Comparison of ENCODE assay signal across 16 mouse cellular contexts in the genomic region with DNA sequence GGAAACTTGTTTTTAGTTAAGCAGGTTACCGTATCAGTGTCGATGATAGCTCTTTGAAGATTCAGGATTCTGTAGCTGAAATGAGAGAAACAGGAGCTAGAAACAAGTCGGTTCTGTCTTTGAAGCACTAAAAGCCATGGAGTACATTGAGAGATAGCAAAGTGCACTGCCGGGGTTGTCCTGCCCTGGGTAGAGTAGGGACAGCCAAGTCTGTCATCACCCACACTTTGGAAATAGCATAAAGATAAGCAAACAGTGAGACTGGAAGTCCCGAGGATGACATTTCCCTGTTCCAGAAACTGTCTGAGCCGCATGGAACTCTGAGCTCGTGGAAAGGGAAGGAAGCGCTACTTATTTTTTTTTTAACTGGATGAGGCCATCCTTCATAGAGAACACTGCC.
DNase-seq lines count a peak whose midpoint lies in the region; ATAC-seq and TF ChIP-seq lines count a peak whose summit lies in the region.
"Had no signal": no experiment of that assay in that cellular context is flagged by ENCODE, and none has a peak within 500 bp of the region (broad histone marks: within the 10 kb centered on the region; RNA-seq: fewer than 3 reads in every experiment).

No protein-coding gene starts in this region.

- H3K4me2 ChIP-seq in kidney, postnatal 0 days (ENCODE audit: low read length): no peak overlapping the region
- H3K4me2 ChIP-seq in heart, embryonic 13.5 days: peak overlapping the region; percentile 60
- no peak overlapping the region for H3K4me2 ChIP-seq in midbrain, embryonic 15.5 days
- H3K4me2 ChIP-seq: embryonic facial prominence, embryonic 12.5 days; liver, embryonic 11.5 days had no signal

- ATAC-seq in kidney, postnatal 0 days (replicated peaks; ENCODE audit: low FRiP score, low read depth): no peak
- ATAC-seq in Patski: peak; percentile 15
- ATAC-seq in heart, embryonic 13.5 days (ENCODE audit: extremely low read depth, insufficient number of reproducible peaks, low FRiP score, low TSS enrichment): peak; percentile 72; the same call in 1 of the 2 replicates
- ATAC-seq in midbrain, embryonic 15.5 days (replicated peaks): no peak
- ATAC-seq: forebrain, postnatal 0 days; inflammation-experienced regulatory T-cells, adult 6 months had no signal

- peaks cover 22% of the 10 kb centered on the region for H3K36me3 ChIP-seq in kidney, postnatal 0 days (ENCODE audit: insufficient read depth, low read length)
- H3K36me3 ChIP-seq in heart, embryonic 13.5 days: peaks cover 37% of the 10 kb centered on the region
- H3K36me3 ChIP-seq in midbrain, embryonic 15.5 days (replicated peaks): no peaks in the 10 kb centered on the region

- no peaks in the 10 kb centered on the region for H3K27me3 ChIP-seq in kidney, postnatal 0 days (ENCODE audit: insufficient read depth, low read length)
- no peaks in the 10 kb centered on the region for H3K27me3 ChIP-seq in Patski
- H3K27me3 ChIP-seq in heart, embryonic 13.5 days (replicated peaks): 0 out of 2 replicates have a peak, but pooled peaks cover 3% of the 10 kb centered on the region
- no peaks in the 10 kb centered on the region for H3K27me3 ChIP-seq in midbrain, embryonic 15.5 days (replicated peaks)
- H3K27me3 ChIP-seq: embryonic facial prominence, embryonic 12.5 days had no signal

- DNase-seq in kidney, postnatal 0 days (ENCODE audit: low spot score): no peak
- DNase-seq in kidney, postnatal 4 days: no peak
- DNase-seq in Patski (ENCODE audit: low read depth, low spot score) (no peak), adipocyte (ENCODE audit: low spot score) (peak; percentile 11)
- no peak for DNase-seq in ovary, postnatal 14 days (ENCODE audit: low spot score)
- no peak for DNase-seq in layer of hippocampus, adult 11-12 months (ENCODE audit: low spot score)
- DNase-seq: cerebellum, adult 9-10 months; forebrain, postnatal 0 days; gastrocnemius, postnatal 10 days; kidney, postnatal 10 days; midbrain, embryonic 14.5 days had no signal

- in situ Hi-C loops in Patski (cut with MboI; ENCODE audit: low pct_unique_long_range_greater_than_20kb): no loop called here

- WGBS in kidney, postnatal 0 days: 43% methylated on average over 8 of the region's 8 CpGs
- 23% methylated on average over 8 of the region's 8 CpGs for WGBS in heart, embryonic 13.5 days
- WGBS in midbrain, embryonic 15.5 days: 84% methylated on average over 8 of the region's 8 CpGs

- POLR2A ChIA-PET in Patski (lab: Charles Lee): interaction anchor here (0.9 to 1.4 kb wide), 4 partner anchors 9 to 137 kb away, joined by 3 to 4 read pairs (median 3); a partner anchor contains a TSS

- H3K27ac ChIP-seq in kidney, postnatal 0 days: peak overlapping the region; percentile 28; the same call in 1 of the 2 replicates
- peak overlapping the region; percentile 89 for H3K27ac ChIP-seq in heart, embryonic 13.5 days (replicated peaks)
- H3K27ac ChIP-seq in midbrain, embryonic 15.5 days: no peak overlapping the region
- H3K27ac ChIP-seq: embryonic facial prominence, embryonic 12.5 days had no signal

- CTCF ChIA-PET in Patski (lab: Charles Lee): interaction anchor here (0.8 to 1.5 kb wide), 8 partner anchors 8 to 149 kb away, joined by 3 to 5 read pairs (median 4); no protein-coding TSS in a partner anchor

- no peak overlapping the region for H3K9ac ChIP-seq in kidney, postnatal 0 days (ENCODE audit: low read depth, low read length)
- H3K9ac ChIP-seq in heart, embryonic 13.5 days: peak overlapping the region; percentile 63; the same call in 1 of the 2 replicates
- H3K9ac ChIP-seq in midbrain, embryonic 15.5 days: no peak overlapping the region
- H3K9ac ChIP-seq: embryonic facial prominence, embryonic 12.5 days; forebrain, postnatal 0 days had no signal

- TF ChIP-seq CTCF in kidney, postnatal 0 days (IDR thresholded peaks at IDR 0.05; ENCODE audit: low read depth): no peak
- TF ChIP-seq CTCF in Patski (IDR thresholded peaks at IDR 0.05): no peak

- H3K9me3 ChIP-seq in kidney, postnatal 0 days (replicated peaks; ENCODE audit: low read length): no peaks in the 10 kb centered on the region
- H3K9me3 ChIP-seq in heart, embryonic 13.5 days: no peaks in the 10 kb centered on the region
- no peaks in the 10 kb centered on the region for H3K9me3 ChIP-seq in midbrain, embryonic 15.5 days
- H3K9me3 ChIP-seq: embryonic facial prominence, embryonic 12.5 days had no signal

- H3K4me1 ChIP-seq in kidney, postnatal 0 days (replicated peaks; ENCODE audit: insufficient read depth, low read length): peaks cover 13% of the 10 kb centered on the region
- peaks cover 27% of the 10 kb centered on the region for H3K4me1 ChIP-seq in heart, embryonic 13.5 days
- H3K4me1 ChIP-seq in midbrain, embryonic 15.5 days: no peaks in the 10 kb centered on the region
- H3K4me1 ChIP-seq: embryonic facial prominence, embryonic 12.5 days had no signal

- H3K4me3 ChIP-seq in kidney, postnatal 0 days (replicated peaks; ENCODE audit: low read depth, low read length): no peak overlapping the region
- H3K4me3 ChIP-seq in heart, embryonic 13.5 days: no peak overlapping the region; the same call in 1 of the 2 replicates
- no peak overlapping the region for H3K4me3 ChIP-seq in midbrain, embryonic 15.5 days
- H3K4me3 ChIP-seq: embryonic facial prominence, embryonic 12.5 days had no signal

Comparison
In these comparisons a context has a peak if more than half of its experiments do, and no peak if none do; other contexts are left out.
1. ATAC-seq: peak in Patski (single experiment) and heart, embryonic 13.5 days (single experiment); none in kidney, postnatal 0 days (single experiment) and midbrain, embryonic 15.5 days (single experiment).